Mouse (Mus musculus): ENCODE measurements at regions not wholly inside any gene's neighbourhood (a gene's known extent, or its start where the extent isn't known, plus 50 kb on each side); places are given as distances from the start of the nearest gene placed in this dataset.
A peak's percentile ranks its signal among the peaks of the same experiment; 100 is the strongest.

GRCm38 (mm10) chr17:70942478-70942877 lies 60.0 kb upstream of the Myom1 start:
- peak; percentile 57 for DNase-seq (ENCODE audit: extremely low read depth)
- no peak overlapping the region for H3K4me3 ChIP-seq (replicated peaks in 1 of 3; ENCODE audit: low read depth in 2 of 3, low read length in 2 of 3, poor library complexity in 1 of 3)
- peak overlapping the region; percentile 41 for H3K4me2 ChIP-seq (ENCODE audit: insufficient read depth, low read depth, poor library complexity, severe bottlenecking)
- TF ChIP-seq SMC3 (IDR thresholded peaks at IDR 0.05; ENCODE audit: low read depth, low read length): peak; percentile 68
- no peak for TF ChIP-seq MAFK (IDR thresholded peaks at IDR 0.05; ENCODE audit: insufficient replicate concordance, low read length)
- TF ChIP-seq TBP (conservative IDR thresholded peaks at IDR 0.05; ENCODE audit: low read depth, low read length): no peak
- peak; percentile 39; the same call in 1 of the 2 replicates for TF ChIP-seq MEF2A (IDR thresholded peaks at IDR 0.05; ENCODE audit: borderline replicate concordance, low read depth, low read length)
- TF ChIP-seq NRF1 (IDR thresholded peaks at IDR 0.05; ENCODE audit: low read depth, low read length): no peak
- TF ChIP-seq E2F4 (IDR thresholded peaks at IDR 0.05; ENCODE audit: insufficient replicate concordance, low read depth, low read length): no peak
- no peak for TF ChIP-seq ZKSCAN1 (IDR thresholded peaks at IDR 0.05; ENCODE audit: borderline replicate concordance, low read depth, low read length)
- TF ChIP-seq MAX (IDR thresholded peaks at IDR 0.05; ENCODE audit: low read length): no peak
- no peak for TF ChIP-seq MXI1 (IDR thresholded peaks at IDR 0.05; ENCODE audit: low read depth, low read length)
- no peak for TF ChIP-seq ELF1 (IDR thresholded peaks at IDR 0.05; ENCODE audit: low read depth, low read length)
- no peak for TF ChIP-seq TCF12 (IDR thresholded peaks at IDR 0.05; ENCODE audit: low read depth, low read length)
- TF ChIP-seq ZC3H11A (IDR thresholded peaks at IDR 0.05; ENCODE audit: low read depth, low read length): no peak
- TF ChIP-seq RAD21 (IDR thresholded peaks at IDR 0.05; ENCODE audit: low read depth, low read length): peak; percentile 74
- TF ChIP-seq BHLHE40 (IDR thresholded peaks at IDR 0.05; ENCODE audit: low read depth, low read length): peak; percentile 85
- TF ChIP-seq POLR2AphosphoS2 (IDR thresholded peaks at IDR 0.05; ENCODE audit: low read depth, low read length): no peak
- TF ChIP-seq USF1 (IDR thresholded peaks at IDR 0.05; ENCODE audit: low read depth, low read length): no peak
- TF ChIP-seq SIN3A (IDR thresholded peaks at IDR 0.05; ENCODE audit: low read length): no peak
- no peak for TF ChIP-seq UBTF (IDR thresholded peaks at IDR 0.05; ENCODE audit: low read depth, low read length)
- TF ChIP-seq NELFE (IDR thresholded peaks at IDR 0.05; ENCODE audit: low read depth, low read length): no peak
- TF ChIP-seq RCOR1 (conservative IDR thresholded peaks at IDR 0.05; ENCODE audit: low read depth, low read length): no peak
- TF ChIP-seq ZMIZ1 (IDR thresholded peaks at IDR 0.05; ENCODE audit: low read depth, low read length): no peak
- TF ChIP-seq POLR2A (IDR thresholded peaks at IDR 0.05; ENCODE audit: low read depth, low read length): no peak
- no peak for TF ChIP-seq JUN (IDR thresholded peaks at IDR 0.05; ENCODE audit: insufficient read depth, low read depth, low read length)
- TF ChIP-seq MAZ (IDR thresholded peaks at IDR 0.05; ENCODE audit: low read depth, low read length): no peak
- TF ChIP-seq GABPA (IDR thresholded peaks at IDR 0.05; ENCODE audit: insufficient replicate concordance, low read depth, low read length): no peak
- no peak for TF ChIP-seq CHD2 (IDR thresholded peaks at IDR 0.05; ENCODE audit: low read length)
- no peak for TF ChIP-seq HCFC1 (IDR thresholded peaks at IDR 0.05; ENCODE audit: low read depth, low read length)
- peak in 1 of 2 experiments; percentile 80; a peak in 2 of 4 replicates for TF ChIP-seq CTCF (conservative IDR thresholded peaks at IDR 0.05 in 1 of 2, IDR thresholded peaks at IDR 0.05 in 1 of 2; ENCODE audit: low read depth in 2 of 2, low read length in 2 of 2)
- no peak for TF ChIP-seq CHD1 (IDR thresholded peaks at IDR 0.05; ENCODE audit: low read depth, low read length)
- dilution Hi-C loops (cut with MboI; ENCODE audit: extremely low pct_ligation_motif_present, extremely low pct_unique_long_range_greater_than_20kb, low sequenced_read_pairs) (no loop called here), in situ Hi-C loops (cut with MboI; ENCODE audit: low pct_ligation_motif_present, low pct_unique_long_range_greater_than_20kb, low sequenced_read_pairs) (loop anchor here (10.0 kb wide), 1 partner anchor 188 kb away; no protein-coding TSS in a partner anchor)
- no peak overlapping the region for H3K9ac ChIP-seq (ENCODE audit: insufficient read depth, low read depth)
- peaks cover 5 to 13% of the 10 kb centered on the region in 2 experiments for H3K4me1 ChIP-seq (ENCODE audit: control insufficient read depth in 1 of 2, insufficient read depth in 2 of 2)
- H3K27ac ChIP-seq (ENCODE audit: insufficient read depth, low read depth): no peak overlapping the region
- no peaks in the 10 kb centered on the region for H3K79me2 ChIP-seq (replicated peaks; ENCODE audit: control insufficient read depth, extremely low read depth, insufficient read depth, poor library complexity, severe bottlenecking)
- no peaks in the 10 kb centered on the region for H3K9me3 ChIP-seq (replicated peaks; ENCODE audit: low read length)
- no peaks in the 10 kb centered on the region for H3K27me3 ChIP-seq (replicated peaks)
- no peaks in the 10 kb centered on the region for H3K36me3 ChIP-seq (replicated peaks in 1 of 2; ENCODE audit: control insufficient read depth in 1 of 2, insufficient read depth in 1 of 2, low read length in 1 of 2)
